Comparison of ENCODE assay signal across 17 mouse cellular contexts in genomic region chr15:11364112-11364511, GRCm38 (mm10). TPM values are rescaled to one million over a fixed set of nuclear protein-coding genes. Genes with fewer than 3 reads are reported as not detected.
DNase-seq lines count a peak whose midpoint lies in the region; ATAC-seq and TF ChIP-seq lines count a peak whose summit lies in the region.
"Had no signal": no experiment of that assay in that cellular context is flagged by ENCODE, and none has a peak within 500 bp of the region (broad histone marks: within the 10 kb centered on the region; RNA-seq: fewer than 3 reads in every experiment).

No protein-coding gene starts in this region.

- no peak overlapping the region for H3K9ac ChIP-seq in forebrain, embryonic 14.5 days (ENCODE audit: low read length)
- H3K9ac ChIP-seq in forebrain, embryonic 11.5 days (ENCODE audit: low read length): no peak overlapping the region
- no peak overlapping the region for H3K9ac ChIP-seq in hindbrain, postnatal 0 days (replicated peaks; ENCODE audit: low read length)
- H3K9ac ChIP-seq: heart, embryonic 12.5 days had no signal

- DNase-seq in forebrain, embryonic 14.5 days (ENCODE audit: low spot score): peak; percentile 39
- DNase-seq in forebrain, embryonic 11.5 days (ENCODE audit: low spot score): no peak
- DNase-seq in kidney, adult 9 months: peak; percentile 10
- DNase-seq in kidney, postnatal 10 days: no peak
- peak; percentile 43 for DNase-seq in MN1 (ENCODE audit: low spot score)
- peak; percentile 42 for DNase-seq in hindbrain, postnatal 0 days (ENCODE audit: low spot score)
- DNase-seq in ovary, adult 18-20 months (ENCODE audit: low spot score): no peak
- no peak for DNase-seq in frontal cortex, postnatal 25 days (ENCODE audit: low spot score in 2 of 2)
- DNase-seq: adrenal gland, adult 8-10 months; cerebellum, adult 11-12 months; cerebellum, postnatal 25 days; liver; lung, adult 18-20 months; thymus, postnatal 36 days had no signal

- WGBS in forebrain, embryonic 14.5 days: 15% methylated on average over 2 of the region's 2 CpGs
- 61% methylated on average over 2 of the region's 2 CpGs for WGBS in forebrain, embryonic 11.5 days
- 17% methylated on average over 2 of the region's 2 CpGs for WGBS in hindbrain, postnatal 0 days

- H3K27ac ChIP-seq in forebrain, embryonic 14.5 days (ENCODE audit: low read depth, low read length): no peak overlapping the region
- H3K27ac ChIP-seq in forebrain, embryonic 11.5 days (ENCODE audit: low read depth, low read length): no peak overlapping the region
- H3K27ac ChIP-seq in hindbrain, postnatal 0 days: no peak overlapping the region

- ATAC-seq in forebrain, embryonic 14.5 days: peak; percentile 59
- no peak for ATAC-seq in forebrain, embryonic 11.5 days (replicated peaks; ENCODE audit: low FRiP score)
- peak; percentile 74 for ATAC-seq in hindbrain, postnatal 0 days
- ATAC-seq: intestine, postnatal 0 days had no signal

- H3K9me3 ChIP-seq in forebrain, embryonic 14.5 days (replicated peaks; ENCODE audit: control insufficient read depth, low read length): no peaks in the 10 kb centered on the region
- H3K9me3 ChIP-seq in forebrain, embryonic 11.5 days (ENCODE audit: control insufficient read depth, low read length): no peaks in the 10 kb centered on the region
- no peaks in the 10 kb centered on the region for H3K9me3 ChIP-seq in hindbrain, postnatal 0 days (ENCODE audit: low read length)
- H3K9me3 ChIP-seq: heart, embryonic 12.5 days had no signal

- no peaks in the 10 kb centered on the region for H3K4me1 ChIP-seq in forebrain, embryonic 14.5 days (ENCODE audit: control insufficient read depth, insufficient read depth, low read length)
- no peaks in the 10 kb centered on the region for H3K4me1 ChIP-seq in forebrain, embryonic 11.5 days (replicated peaks; ENCODE audit: control insufficient read depth, insufficient read depth, low read length)
- no peaks in the 10 kb centered on the region for H3K4me1 ChIP-seq in hindbrain, postnatal 0 days (ENCODE audit: insufficient read depth, low read length)
- H3K4me1 ChIP-seq: heart, embryonic 12.5 days had no signal

- TF ChIP-seq CTCF in hindbrain, postnatal 0 days (IDR thresholded peaks at IDR 0.05; ENCODE audit: low read depth): no peak

- H3K36me3 ChIP-seq in forebrain, embryonic 14.5 days (ENCODE audit: control insufficient read depth, insufficient read depth, low read length): no peaks in the 10 kb centered on the region
- H3K36me3 ChIP-seq in forebrain, embryonic 11.5 days (ENCODE audit: control insufficient read depth, insufficient read depth, low read length): no peaks in the 10 kb centered on the region
- H3K36me3 ChIP-seq in hindbrain, postnatal 0 days (ENCODE audit: insufficient read depth, low read length): no peaks in the 10 kb centered on the region
- H3K36me3 ChIP-seq: heart, embryonic 12.5 days had no signal

- no peak overlapping the region for H3K4me2 ChIP-seq in forebrain, embryonic 14.5 days (ENCODE audit: low read length)
- H3K4me2 ChIP-seq in forebrain, embryonic 11.5 days (ENCODE audit: low read depth, low read length, severe bottlenecking): no peak overlapping the region
- no peak overlapping the region for H3K4me2 ChIP-seq in hindbrain, postnatal 0 days (ENCODE audit: low read depth, low read length)
- H3K4me2 ChIP-seq: heart, embryonic 12.5 days had no signal

- H3K27me3 ChIP-seq in forebrain, embryonic 14.5 days (replicated peaks; ENCODE audit: control insufficient read depth, insufficient read depth, low read length): no peaks in the 10 kb centered on the region
- H3K27me3 ChIP-seq in forebrain, embryonic 11.5 days (ENCODE audit: control insufficient read depth, insufficient read depth, low read length): no peaks in the 10 kb centered on the region
- H3K27me3 ChIP-seq in hindbrain, postnatal 0 days (ENCODE audit: insufficient read depth, low read length): no peaks in the 10 kb centered on the region
- H3K27me3 ChIP-seq: CH12.LX; heart, embryonic 12.5 days had no signal

- H3K4me3 ChIP-seq in forebrain, embryonic 14.5 days (ENCODE audit: low read depth, low read length): no peak overlapping the region
- no peak overlapping the region for H3K4me3 ChIP-seq in forebrain, embryonic 11.5 days (ENCODE audit: low read depth, low read length)
- no peak overlapping the region for H3K4me3 ChIP-seq in hindbrain, postnatal 0 days (ENCODE audit: low read length)
- H3K4me3 ChIP-seq: heart, embryonic 12.5 days had no signal

RNA-seq across cellular contexts. Expression of gene Tars, which starts 35.4 kb away (rescaled TPM):
- polyA plus RNA-seq in forebrain, embryonic 14.5 days (2014; fragmentation: Nextera tagmentation; extraction: Ambion mirVana): 53.6 and 58.4 TPM in 2 replicates
- 86.2 and 108 TPM in 2 replicates for polyA plus RNA-seq in forebrain, embryonic 11.5 days (2014; fragmentation: Nextera tagmentation; extraction: Ambion mirVana)
- 23.8 and 29.2 TPM in 2 replicates for total RNA-seq in hindbrain, postnatal 0 days (2014; rRNA removed)
- 33.1 and 34.7 TPM in 2 replicates for polyA plus RNA-seq in hindbrain, postnatal 0 days (2015; fragmentation: Nextera tagmentation; extraction: Ambion mirVana)

Comparison
In these comparisons a context has a peak if more than half of its experiments do, and no peak if none do; other contexts are left out.
1. DNase-seq: peak in forebrain, embryonic 14.5 days (single experiment), kidney, adult 9 months (single experiment), MN1 (single experiment) and hindbrain, postnatal 0 days (single experiment); none in forebrain, embryonic 11.5 days (single experiment), kidney, postnatal 10 days (single experiment), ovary, adult 18-20 months (single experiment) and frontal cortex, postnatal 25 days (0 of 2).